Mouse (Mus musculus) heart, adult 2 months (tissue): ENCODE data around the gene Bace1.

Experiments
- CTCF ChIP-seq: fragments of 200-600 bp; IDR thresholded peaks from 2 replicates; pipeline ENCODE4 v1.8.1; 2022; ENCODE audit warnings: antibody characterized with exemption, mild to moderate bottlenecking, moderate library complexity
- POLR2A ChIP-seq: fragments of 200-500 bp; IDR thresholded peaks from 2 replicates; pipeline ENCODE4 v1.6.1; 2011; ENCODE audit warnings: mild to moderate bottlenecking, low read depth, low read length, control low read depth; ENCODE audit not compliant: insufficient read depth

DNA sequence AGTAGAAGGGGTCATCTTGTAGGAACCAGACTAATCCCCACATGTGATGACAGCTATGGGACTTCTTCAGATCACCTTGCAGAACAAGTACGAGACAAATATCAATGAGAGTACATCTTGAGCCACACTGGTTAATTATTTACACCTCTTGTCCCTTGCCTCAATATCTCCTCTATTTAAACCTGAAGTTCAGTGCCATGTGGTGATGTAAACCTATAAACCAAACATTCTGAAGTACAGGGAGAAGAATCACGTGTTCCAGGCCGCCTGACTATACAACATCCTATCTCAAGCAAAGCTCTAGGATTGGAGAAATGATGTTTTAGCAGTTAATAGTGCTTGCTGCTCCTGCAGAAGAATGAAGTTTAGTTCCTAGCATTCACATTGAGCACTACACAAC lies 31.9 kb downstream of the Bace1 start:
- TF ChIP-seq CTCF (no peak), POLR2A (no peak)
